Comparison of ENCODE assay signal across 14 mouse cellular contexts in the genomic region with DNA sequence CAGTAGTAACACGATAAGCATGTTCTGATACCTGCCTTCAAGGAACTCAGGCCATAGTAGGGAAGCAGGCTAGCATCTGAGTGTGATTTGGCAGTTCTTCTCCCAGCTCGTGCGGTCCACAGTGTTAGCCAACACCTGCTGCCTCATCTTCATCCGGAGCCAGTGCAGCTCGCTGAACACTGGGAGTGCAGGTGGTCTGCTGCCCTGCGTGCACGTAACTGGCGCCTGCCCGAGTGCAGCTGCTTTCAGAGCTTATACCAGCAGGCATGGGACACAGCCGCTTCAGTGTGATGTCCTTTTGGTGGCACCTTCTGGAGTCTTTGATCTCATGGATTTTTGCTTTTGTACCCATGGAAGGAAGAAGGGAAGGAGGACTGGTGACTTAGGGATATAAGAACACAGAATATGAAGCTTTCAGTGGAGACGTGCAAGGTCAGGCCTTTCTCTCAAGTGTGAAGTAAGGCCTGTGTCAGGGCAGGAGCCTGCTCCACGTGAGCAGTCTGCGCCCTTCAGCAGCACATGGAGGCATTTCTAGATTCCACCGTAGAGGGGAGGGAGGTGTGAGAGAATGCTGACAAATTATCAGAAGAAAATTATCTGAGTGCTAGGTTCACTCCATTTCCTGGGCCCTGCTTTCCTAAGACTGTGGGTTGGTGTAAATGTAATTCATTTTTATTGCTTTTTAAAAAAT. TPM values are rescaled to one million over a fixed set of nuclear protein-coding genes. Genes with fewer than 3 reads are reported as not detected.
"Had no signal": no experiment of that assay in that cellular context is flagged by ENCODE, and none has a peak within 500 bp of the region (broad histone marks: within the 10 kb centered on the region; RNA-seq: fewer than 3 reads in every experiment).

No protein-coding gene starts in this region.

- H3K9me3 ChIP-seq: limb, embryonic 10.5 days; liver, embryonic 15.5 days; midbrain, embryonic 13.5 days; neural tube, embryonic 15.5 days had no signal

- H3K4me3 ChIP-seq: limb, embryonic 10.5 days; liver, embryonic 15.5 days; midbrain, embryonic 13.5 days; neural tube, embryonic 15.5 days had no signal

- H3K4me1 ChIP-seq: midbrain, embryonic 13.5 days; neural tube, embryonic 15.5 days had no signal

- H3K27me3 ChIP-seq: liver, embryonic 15.5 days; midbrain, embryonic 13.5 days; neural tube, embryonic 15.5 days had no signal

- H3K9ac ChIP-seq: liver, embryonic 15.5 days; midbrain, embryonic 13.5 days; neural tube, embryonic 15.5 days had no signal

- H3K4me2 ChIP-seq: liver, embryonic 11.5 days; liver, embryonic 15.5 days; midbrain, embryonic 13.5 days; neural tube, embryonic 15.5 days had no signal

- DNase-seq: kidney, postnatal 10 days; kidney, postnatal 4 days; lung, adult 2 months; lung, postnatal 36 days; right cerebral cortex, adult 18-20 months; right cerebral cortex, postnatal 25 days; thymus, postnatal 25 days had no signal

- ATAC-seq: lung, postnatal 0 days; midbrain, embryonic 13.5 days had no signal

- H3K27ac ChIP-seq: limb, embryonic 10.5 days; liver, embryonic 15.5 days; midbrain, embryonic 13.5 days; neural tube, embryonic 15.5 days had no signal

RNA-seq across cellular contexts. Expression of a gene that starts 45.1 kb away (rescaled TPM):
- total RNA-seq: midbrain, postnatal 0 days had no signal

RNA-seq across cellular contexts. Expression of a gene that starts 52.0 kb away (rescaled TPM):
- polyA plus RNA-seq: midbrain, embryonic 13.5 days had no signal
